Mouse (Mus musculus): ENCODE measurements at regions not wholly inside any gene's neighbourhood (a gene's known extent, or its start where the extent isn't known, plus 50 kb on each side); places are given as distances from the start of the nearest gene placed in this dataset.

DNA sequence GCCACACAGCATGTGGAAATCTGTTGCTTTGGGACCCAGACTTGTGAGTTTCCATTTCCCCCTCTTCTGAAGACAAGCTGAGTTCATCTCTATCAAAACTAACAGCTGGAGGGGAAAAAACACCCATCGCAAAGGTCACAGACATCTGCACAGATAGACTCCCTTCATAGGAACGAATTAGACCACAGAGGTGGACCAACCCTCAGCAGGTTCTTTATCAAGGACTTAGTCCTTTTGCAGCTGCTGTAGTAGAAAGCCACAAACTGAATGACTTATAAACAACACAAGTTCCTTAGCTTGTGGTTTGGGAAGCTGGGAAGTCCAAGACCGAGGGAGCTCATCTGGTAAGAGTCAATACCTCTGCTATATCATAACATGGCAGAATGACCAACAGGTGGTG is 54.7 kb upstream of the Spdye4c start:
- DNase-seq (ENCODE audit: low spot score), result no peak

DNA sequence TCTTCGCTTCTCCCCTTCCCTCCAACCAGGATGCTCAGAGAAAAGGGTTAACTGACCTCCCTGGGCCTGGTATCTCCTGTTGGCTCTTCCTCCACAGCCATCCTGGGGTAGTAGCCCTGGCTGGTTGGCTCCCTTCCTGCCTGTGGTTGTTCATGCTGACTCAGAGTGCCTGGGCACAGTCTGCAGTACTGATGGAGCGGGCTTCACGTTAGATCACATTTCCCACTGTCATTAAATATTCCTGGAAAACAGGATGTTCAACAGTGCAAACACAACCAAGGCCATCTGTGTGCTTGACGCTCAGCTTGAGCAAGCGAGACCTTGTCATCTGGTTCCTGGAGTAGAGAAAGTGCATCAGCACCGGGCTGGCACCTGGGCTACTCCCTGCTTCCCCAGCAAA is 53.6 kb upstream of the Spdye4c start:
- DNase-seq (ENCODE audit: low spot score), result no peak

DNA sequence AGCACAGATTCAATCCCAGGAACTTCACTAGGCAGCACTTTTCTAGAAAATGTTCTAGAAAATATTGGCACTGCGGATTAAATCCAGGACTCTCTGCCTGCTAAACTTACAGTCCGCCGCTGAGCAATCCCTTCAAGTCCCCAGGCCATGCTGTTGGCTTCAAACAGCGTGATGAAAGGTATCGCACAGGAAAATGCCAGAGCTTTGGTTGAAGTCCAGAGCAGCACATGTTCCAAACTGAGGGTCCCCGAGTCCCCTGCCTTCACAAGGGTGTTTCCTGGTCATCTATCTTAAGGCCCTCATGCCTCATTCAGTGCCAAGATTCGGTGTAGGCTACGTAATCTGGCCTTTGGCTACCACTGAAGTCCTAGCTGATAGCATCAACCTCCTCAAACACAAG is 52.3 kb upstream of the Spdye4c start:
- DNase-seq (ENCODE audit: low spot score), result no peak
